Mouse (Mus musculus) limb, embryonic 11.5 days (tissue): ENCODE measurements around the gene Slc25a33. TPM values are rescaled to one million over a fixed set of nuclear protein-coding genes. Genes with fewer than 3 reads are reported as not detected.

Experiments
- ATAC-seq: fragments of 200-750 bp; cut with Nextera tagmentation; 2 replicates; pipeline ENCODE4 v1.8.0; 2017; ENCODE audit warnings: low read depth; ENCODE audit not compliant: insufficient number of reproducible peaks, low FRiP score, low TSS enrichment
- DNase-seq: peaks from one replicate; pipeline ENCODE4 v3.0.0-alpha.2; 2015; ENCODE audit warnings: low spot score
- H3K27ac ChIP-seq: fragments of 300-500 bp; sonication (generic); replicated peaks from 2 replicates; pipeline ENCODE4 v1.5.1; 2014; ENCODE audit warnings: low read depth, mild to moderate bottlenecking, low read length
- H3K27me3 ChIP-seq: fragments of 300-500 bp; sonication (generic); 2 replicates; pipeline ENCODE4 v1.6.1; 2014; ENCODE audit warnings: mild to moderate bottlenecking, low read length, mixed read lengths; ENCODE audit not compliant: control insufficient read depth, insufficient read depth
- H3K36me3 ChIP-seq: fragments of 300-500 bp; sonication (generic); 2 replicates; pipeline ENCODE4 v1.6.1; 2014; ENCODE audit warnings: mild to moderate bottlenecking, low read length, moderate library complexity, mixed read lengths; ENCODE audit not compliant: control insufficient read depth, insufficient read depth
- H3K4me1 ChIP-seq: fragments of 300-500 bp; sonication (generic); 2 replicates; pipeline ENCODE4 v1.6.1; 2014; ENCODE audit warnings: low read length, mixed read lengths; ENCODE audit not compliant: control insufficient read depth, insufficient read depth
- H3K4me2 ChIP-seq: fragments of 300-500 bp; sonication (generic); 2 replicates; pipeline ENCODE4 v1.6.1; 2014; ENCODE audit warnings: low read depth, mild to moderate bottlenecking, moderate library complexity; ENCODE audit not compliant: severe bottlenecking
- H3K4me3 ChIP-seq: fragments of 300-500 bp; sonication (generic); 2 replicates; pipeline ENCODE4 v1.5.1; 2014; ENCODE audit warnings: low read depth, low read length
- H3K9ac ChIP-seq: fragments of 300-500 bp; sonication (generic); 2 replicates; pipeline ENCODE4 v1.6.1; 2014; ENCODE audit warnings: mild to moderate bottlenecking, low read length
- H3K9me3 ChIP-seq: fragments of 300-500 bp; sonication (generic); 2 replicates; pipeline ENCODE4 v1.6.1; 2016; ENCODE audit warnings: low read length; ENCODE audit not compliant: control insufficient read depth
- WGBS: fragments of 180-500 bp; shearing (Covaris S2); extraction: QIAGEN DNeasy Blood & Tissue Kit; methylation state at CpG from one replicate; pipeline ENCODE4 v1.1.7; 2014; 5-methylcytosine and 5-hydroxymethylcytosine counted together
- polyA plus RNA-seq: library from polyadenylated mRNA; unstranded; fragments of >200 nt; fragmentation: Nextera tagmentation; extraction: Ambion mirVana; gene quantifications from 2 replicates; pipeline ENCODE4 v1.2.1, GENCODE M21; 2014

Slc25a33 gene
- polyA plus RNA-seq, 1 experiment from 2014 or later, result 28.9 TPM

GRCm38 (mm10) chr4:149711485-149711884 lies 62.6 kb downstream of the Slc25a33 start:
- DNase-seq (no peak), ATAC-seq (no peak)
- WGBS, result 91% methylated on average over 5 of the region's 5 CpGs
- peaks cover 10% of the 10 kb centered on the region for H3K36me3 ChIP-seq
- H3K27me3 ChIP-seq, result no peaks in the 10 kb centered on the region
- H3K27ac ChIP-seq, result no peak overlapping the region
- H3K4me2 ChIP-seq, result no peak overlapping the region
- no peaks in the 10 kb centered on the region for H3K4me1 ChIP-seq
- H3K9ac ChIP-seq, result no peak overlapping the region
- H3K4me3 ChIP-seq, result no peak overlapping the region
- no peaks in the 10 kb centered on the region for H3K9me3 ChIP-seq

- DNase-seq (peak; percentile 53), ATAC-seq (peak; percentile 66)
- WGBS, result 20% methylated on average over 5 of the region's 5 CpGs
- H3K9me3 ChIP-seq, result no peaks in the 10 kb centered on the region
- no peak overlapping the region for H3K4me3 ChIP-seq
- no peaks in the 10 kb centered on the region for H3K27me3 ChIP-seq
- H3K9ac ChIP-seq, result no peak overlapping the region
- no peak overlapping the region for H3K4me2 ChIP-seq
- no peak overlapping the region for H3K27ac ChIP-seq
- H3K36me3 ChIP-seq, result peaks cover 4% of the 10 kb centered on the region; the same call in 1 of the 2 replicates
- no peaks in the 10 kb centered on the region for H3K4me1 ChIP-seq
These were observed 63.6 kb downstream of the Slc25a33 start for GRCm38 (mm10) chr4:149710510-149710909.

GRCm38 (mm10) chr4:149705941-149706340 lies 68.1 kb downstream of the Slc25a33 start:
- ATAC-seq (no peak), DNase-seq (no peak)
- H3K9ac ChIP-seq, result no peak overlapping the region
- WGBS, result 95% methylated on average over 8 of the region's 8 CpGs
- no peak overlapping the region for H3K4me3 ChIP-seq
- no peaks in the 10 kb centered on the region for H3K4me1 ChIP-seq
- no peak overlapping the region for H3K4me2 ChIP-seq
- H3K27me3 ChIP-seq, result no peaks in the 10 kb centered on the region
- no peaks in the 10 kb centered on the region for H3K36me3 ChIP-seq
- no peak overlapping the region for H3K27ac ChIP-seq
- H3K9me3 ChIP-seq, result no peaks in the 10 kb centered on the region

GRCm38 (mm10) chr4:149705298-149705697 lies 68.8 kb downstream of the Slc25a33 start:
- no peak overlapping the region for H3K4me3 ChIP-seq
- no peak for DNase-seq
- 80% methylated on average over 7 of the region's 7 CpGs for WGBS
- no peak overlapping the region for H3K27ac ChIP-seq
- no peaks in the 10 kb centered on the region for H3K36me3 ChIP-seq
- no peak overlapping the region for H3K4me2 ChIP-seq
- H3K9me3 ChIP-seq, result no peaks in the 10 kb centered on the region
- no peaks in the 10 kb centered on the region for H3K27me3 ChIP-seq
- ATAC-seq, result no peak
- no peaks in the 10 kb centered on the region for H3K4me1 ChIP-seq
- H3K9ac ChIP-seq, result no peak overlapping the region

- no peak for ATAC-seq
- no peaks in the 10 kb centered on the region for H3K9me3 ChIP-seq
These were observed 71.7 kb downstream of the Slc25a33 start, which contains the start of gene Pik3cd for GRCm38 (mm10) chr4:149702210-149702979. Gene Pik3cd, minus strand, starts transcription at chr4:149702571.

GRCm38 (mm10) chr4:149701426-149702209 lies 72.5 kb downstream of the Slc25a33 start:
- no peaks in the 10 kb centered on the region for H3K4me1 ChIP-seq
- DNase-seq (peak; percentile 57), ATAC-seq (no peak)
- no peak overlapping the region for H3K9ac ChIP-seq
- no peaks in the 10 kb centered on the region for H3K9me3 ChIP-seq
- no peaks in the 10 kb centered on the region for H3K36me3 ChIP-seq
- peaks cover 10% of the 10 kb centered on the region for H3K27me3 ChIP-seq
- WGBS, result 60% methylated on average over 18 of the region's 18 CpGs
- no peak overlapping the region for H3K4me2 ChIP-seq
- H3K4me3 ChIP-seq, result no peak overlapping the region
- no peak overlapping the region for H3K27ac ChIP-seq

More at GRCm38 (mm10) chr4:149702210-149702979, 71.7 kb downstream of the Slc25a33 start, which contains the start of gene Pik3cd:
- Histone ChIP-seq H3K27ac (no peak within 1 kb of the TSS), H3K9ac (no peak within 1 kb of the TSS), H3K27me3 (peaks cover 8% of the 10 kb centered on the region), H3K36me3 (no peaks in the 10 kb centered on the region), H3K4me3 (no peak within 1 kb of the TSS), H3K4me2 (no peak within 1 kb of the TSS), H3K4me1 (no peaks in the 10 kb centered on the region)
- DNase-seq, result no peak
- WGBS, result 74% methylated on average over 19 of the region's 19 CpGs

- no peak overlapping the region for H3K9ac ChIP-seq
- WGBS, result 87% methylated on average over 4 of the region's 4 CpGs
- H3K27me3 ChIP-seq, result peaks cover 10% of the 10 kb centered on the region
- H3K4me3 ChIP-seq, result no peak overlapping the region
- H3K4me2 ChIP-seq, result no peak overlapping the region
- no peaks in the 10 kb centered on the region for H3K36me3 ChIP-seq
- no peak overlapping the region for H3K27ac ChIP-seq
- H3K9me3 ChIP-seq, result no peaks in the 10 kb centered on the region
- H3K4me1 ChIP-seq, result no peaks in the 10 kb centered on the region
- no peak for DNase-seq
- ATAC-seq, result no peak
These were observed 74.1 kb downstream of the Slc25a33 start for GRCm38 (mm10) chr4:149699953-149700352.

GRCm38 (mm10) chr4:149698197-149698821 lies 75.8 kb downstream of the Slc25a33 start:
- Histone ChIP-seq H3K4me1 (no peaks in the 10 kb centered on the region), H3K4me3 (peak overlapping the region; percentile 39), H3K4me2 (peak overlapping the region; percentile 64), H3K27me3 (peaks cover 10% of the 10 kb centered on the region), H3K27ac (no peak overlapping the region), H3K9ac (peak overlapping the region; percentile 64), H3K9me3 (no peaks in the 10 kb centered on the region), H3K36me3 (no peaks in the 10 kb centered on the region)
- DNase-seq (peak; percentile 79), ATAC-seq (peak; percentile 41; the same call in 1 of the 2 replicates)
- under 1% methylated on average over 35 of the region's 35 CpGs for WGBS
